Mouse (Mus musculus) liver, adult 2 months (tissue): Measurements from ENCODE around the gene Slc7a11.

Experiments
- CTCF ChIP-seq: fragments of 200-500 bp; IDR thresholded peaks from 2 replicates; pipeline ENCODE4 v1.5.1; 2011; ENCODE audit warnings: low read depth, low read length, control low read depth
- POLR2A ChIP-seq: fragments of 200-500 bp; IDR thresholded peaks from 2 replicates; pipeline ENCODE4 v1.6.1; 2011; ENCODE audit warnings: low read length, control low read depth; ENCODE audit not compliant: insufficient read depth; ENCODE audit errors: extremely low read depth

- TF ChIP-seq CTCF (no peak), POLR2A (no peak)
Observed at GRCm38 (mm10) chr3:50318074-50318473, 125.3 kb downstream of the Slc7a11 start.
